Mouse (Mus musculus): ENCODE data around the gene Usp30. TPM values are rescaled to one million over a fixed set of nuclear protein-coding genes. Genes with fewer than 3 reads are reported as not detected.
A peak's percentile ranks its signal among the peaks of the same experiment; 100 is the strongest.

Gene Usp30
- polyA plus RNA-seq, 1 experiment from 2014 or later = 16.4 TPM

DNA sequence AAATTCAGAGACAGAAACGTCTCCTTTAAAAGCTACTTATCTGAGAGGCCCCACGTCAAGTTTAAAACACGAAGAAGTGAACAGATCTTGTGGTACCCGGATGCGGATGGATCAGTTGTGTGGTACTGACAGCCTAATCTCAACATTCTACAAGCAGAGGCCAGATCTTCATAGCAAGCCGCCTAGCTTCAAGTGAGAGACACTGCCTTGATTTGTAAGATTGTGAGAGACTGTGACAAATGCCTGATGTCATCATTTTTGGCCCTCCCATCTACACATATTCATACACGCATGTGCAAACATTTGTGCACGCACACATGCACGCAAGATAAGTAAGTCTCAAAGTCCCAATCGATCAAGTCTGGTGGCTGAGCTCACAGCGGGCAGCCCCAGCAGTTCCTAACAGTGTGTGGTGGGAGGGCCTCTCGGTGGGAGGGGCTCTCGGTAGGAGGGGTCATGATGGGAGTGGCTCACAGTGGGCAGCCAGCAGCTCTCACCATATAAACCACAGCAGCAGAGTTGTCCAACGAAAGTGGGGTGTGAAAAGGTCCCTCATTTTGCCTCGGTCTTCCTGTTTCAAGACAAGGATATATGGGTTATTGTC lies 23.8 kb upstream of the Usp30 start:
- Histone ChIP-seq H3K4me1 (peaks cover 6% of the 10 kb centered on the region; the same call in 1 of the 2 replicates), H3K4me3 (no peak overlapping the region), H3K27ac (no peak overlapping the region), H3K27me3 (peaks cover 6% of the 10 kb centered on the region; the same call in 1 of the 2 replicates), H3K36me3 (no peaks in the 10 kb centered on the region), H3K9me3 (no peaks in the 10 kb centered on the region), H3K4me2 (peak overlapping the region; percentile 2; the same call in 1 of the 2 replicates), H3K9ac (no peak overlapping the region)
- WGBS = 23% methylated on average over 15 of the region's 15 CpGs
- no peak for ATAC-seq (ENCODE audit: insufficient number of reproducible peaks, insufficient read depth, low FRiP score, low TSS enrichment, low read depth)

DNA sequence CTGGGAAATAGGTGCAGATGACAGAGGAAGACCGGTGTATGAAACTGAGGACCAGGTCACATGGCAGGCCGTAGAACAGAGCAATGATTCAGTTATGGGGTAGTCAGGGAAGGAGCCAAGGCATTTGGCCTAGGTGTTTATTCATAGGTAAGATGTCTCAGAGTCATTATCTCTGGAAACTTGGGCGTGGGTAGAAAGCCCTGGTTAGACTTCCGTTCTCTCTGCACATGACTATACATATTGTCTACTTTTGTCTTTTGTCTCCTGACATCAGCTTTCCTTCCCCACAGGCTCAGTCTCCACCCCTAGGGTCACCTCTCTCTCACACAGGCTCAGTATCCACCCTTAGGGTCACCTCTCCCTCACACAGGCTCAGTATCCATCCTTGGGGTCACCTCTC lies 21.5 kb upstream of the Usp30 start:
- 84% methylated on average over 4 of the region's 4 CpGs for WGBS
- Histone ChIP-seq H3K4me3 (no peak overlapping the region), H3K4me2 (no peak overlapping the region), H3K36me3 (no peaks in the 10 kb centered on the region), H3K27me3 (peaks cover 6% of the 10 kb centered on the region; the same call in 1 of the 2 replicates), H3K9ac (no peak overlapping the region), H3K4me1 (no peaks in the 10 kb centered on the region), H3K9me3 (no peaks in the 10 kb centered on the region), H3K27ac (no peak overlapping the region)
- ATAC-seq (ENCODE audit: insufficient number of reproducible peaks, insufficient read depth, low FRiP score, low TSS enrichment, low read depth) = no peak

DNA sequence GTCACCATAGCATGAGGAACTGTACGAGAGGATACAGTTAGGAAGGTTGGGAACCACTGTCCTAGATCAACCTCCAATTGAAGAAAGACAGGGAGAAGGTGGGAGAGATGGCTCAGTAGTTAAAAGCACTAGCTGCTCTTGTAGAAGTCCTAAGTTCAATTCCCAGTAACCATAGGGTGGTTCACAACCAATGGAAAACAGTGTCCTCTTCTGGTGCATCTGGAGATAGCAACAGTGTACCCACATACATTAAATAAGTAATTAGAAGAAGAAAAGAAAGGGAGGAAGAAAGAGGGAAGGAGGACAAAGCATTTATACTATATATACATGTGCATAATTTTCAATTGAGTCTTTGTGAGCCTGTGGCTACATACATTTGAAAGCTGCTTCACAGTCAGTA lies 20.1 kb upstream of the Usp30 start:
- no peaks in the 10 kb centered on the region for H3K4me1 ChIP-seq
- H3K27ac ChIP-seq = no peak overlapping the region
- H3K4me2 ChIP-seq = no peak overlapping the region
- peaks cover 6% of the 10 kb centered on the region; the same call in 1 of the 2 replicates for H3K27me3 ChIP-seq
- no peak for ATAC-seq (ENCODE audit: insufficient number of reproducible peaks, insufficient read depth, low FRiP score, low TSS enrichment, low read depth)
- 72% methylated on average over 1 of the region's 1 CpGs for WGBS
- no peaks in the 10 kb centered on the region for H3K9me3 ChIP-seq
- no peak overlapping the region for H3K4me3 ChIP-seq
- H3K36me3 ChIP-seq = no peaks in the 10 kb centered on the region
- no peak overlapping the region for H3K9ac ChIP-seq

DNA sequence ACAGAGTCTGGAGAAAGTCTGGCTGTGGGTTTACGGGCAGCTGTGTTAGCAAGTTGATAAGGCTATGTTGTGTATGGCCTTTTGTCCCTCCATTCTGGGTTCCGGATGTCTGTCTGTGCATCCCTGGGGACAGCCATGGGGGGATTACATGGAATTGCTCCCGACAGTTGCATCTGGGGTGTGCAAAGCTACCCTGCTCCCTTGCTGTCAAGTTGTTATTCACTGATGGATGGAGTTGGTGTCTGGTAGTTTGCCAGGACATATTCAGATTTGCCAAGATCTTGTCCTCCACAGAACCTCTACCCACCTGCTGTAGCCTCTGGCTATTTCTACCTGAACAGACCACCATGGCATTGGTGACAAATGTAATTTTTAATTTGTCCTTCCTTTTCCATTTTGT lies 19.1 kb upstream of the Usp30 start:
- H3K4me2 ChIP-seq = no peak overlapping the region
- ATAC-seq (ENCODE audit: insufficient number of reproducible peaks, insufficient read depth, low FRiP score, low TSS enrichment, low read depth) = no peak
- no peak overlapping the region for H3K9ac ChIP-seq
- no peaks in the 10 kb centered on the region for H3K36me3 ChIP-seq
- H3K4me1 ChIP-seq = no peaks in the 10 kb centered on the region
- H3K27me3 ChIP-seq = 0 out of 2 replicates have a peak, but pooled peaks cover 3% of the 10 kb centered on the region
- no peak overlapping the region for H3K27ac ChIP-seq
- H3K9me3 ChIP-seq = no peaks in the 10 kb centered on the region
- 68% methylated on average over 3 of the region's 3 CpGs for WGBS
- H3K4me3 ChIP-seq = no peak overlapping the region

DNA sequence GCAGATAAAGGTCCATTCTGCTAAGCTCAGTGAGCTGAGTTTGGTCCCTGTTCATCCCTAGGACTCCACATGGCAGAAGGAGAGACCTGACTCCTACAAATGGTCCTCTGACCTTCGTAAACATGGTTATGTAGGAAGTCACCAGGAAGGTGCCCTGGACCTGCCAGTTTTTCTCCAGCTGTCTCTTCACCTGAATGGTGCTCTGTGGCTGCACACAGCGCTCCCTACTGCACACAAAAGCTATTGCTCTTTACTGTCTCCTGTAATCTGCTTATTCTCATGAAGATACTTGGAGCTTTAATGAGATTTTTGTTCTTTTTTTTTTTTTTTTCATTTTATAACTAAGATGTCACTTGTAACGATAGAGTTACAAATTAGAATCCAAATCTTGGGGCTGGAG lies 18.7 kb upstream of the Usp30 start:
- Histone ChIP-seq H3K4me3 (no peak overlapping the region), H3K4me1 (no peaks in the 10 kb centered on the region), H3K4me2 (no peak overlapping the region), H3K9ac (no peak overlapping the region), H3K36me3 (no peaks in the 10 kb centered on the region), H3K27me3 (no peaks in the 10 kb centered on the region), H3K9me3 (no peaks in the 10 kb centered on the region), H3K27ac (no peak overlapping the region)
- ATAC-seq (ENCODE audit: insufficient number of reproducible peaks, insufficient read depth, low FRiP score, low TSS enrichment, low read depth) = no peak
- WGBS = 43% methylated on average over 3 of the region's 3 CpGs

- no peaks in the 10 kb centered on the region for H3K9me3 ChIP-seq
- no peak overlapping the region for H3K27ac ChIP-seq
- H3K4me2 ChIP-seq = no peak overlapping the region
- H3K36me3 ChIP-seq = no peaks in the 10 kb centered on the region
- no peak for ATAC-seq (ENCODE audit: insufficient number of reproducible peaks, insufficient read depth, low FRiP score, low TSS enrichment, low read depth)
- H3K27me3 ChIP-seq = no peaks in the 10 kb centered on the region
- 80% methylated on average over 5 of the region's 5 CpGs for WGBS
- H3K9ac ChIP-seq = no peak overlapping the region
- H3K4me3 ChIP-seq = no peak overlapping the region
- H3K4me1 ChIP-seq = peaks cover 2% of the 10 kb centered on the region
These were observed 18.1 kb upstream of the Usp30 start for GRCm38 (mm10) chr5:114047182-114047581.

DNA sequence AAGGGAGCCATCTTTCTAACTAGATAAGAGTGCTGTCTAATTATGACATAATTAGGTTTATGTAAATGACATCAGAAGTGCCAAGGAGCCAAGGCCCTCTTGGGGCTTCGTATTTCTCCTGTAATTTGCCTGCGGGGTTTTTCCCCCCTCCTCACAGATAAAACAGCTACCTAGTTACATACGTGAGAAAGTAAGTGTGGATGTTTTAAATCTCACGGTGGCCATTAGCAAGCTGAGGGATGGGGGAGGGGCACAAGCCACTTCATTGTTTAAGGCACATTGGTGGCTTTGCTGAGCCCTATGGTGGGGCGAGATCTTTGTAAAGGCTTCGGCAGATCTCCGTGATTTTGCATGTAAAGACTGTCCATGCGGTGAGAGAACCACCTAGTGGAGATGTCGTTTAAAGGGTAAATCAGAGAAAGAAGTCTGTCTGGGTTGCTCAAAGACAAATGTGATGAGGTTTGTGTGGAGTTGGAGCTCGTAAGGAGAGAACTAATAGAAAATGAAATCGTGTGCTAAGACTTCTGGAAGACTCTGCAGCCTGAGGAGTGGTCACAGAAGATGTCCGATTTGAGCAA lies 16.4 kb upstream of the Usp30 start:
- H3K9me3 ChIP-seq = no peaks in the 10 kb centered on the region
- no peak for ATAC-seq (ENCODE audit: insufficient number of reproducible peaks, insufficient read depth, low FRiP score, low TSS enrichment, low read depth)
- H3K4me2 ChIP-seq = no peak overlapping the region
- H3K9ac ChIP-seq = no peak overlapping the region
- no peaks in the 10 kb centered on the region for H3K27me3 ChIP-seq
- H3K4me3 ChIP-seq = no peak overlapping the region
- H3K27ac ChIP-seq = no peak overlapping the region
- WGBS = 56% methylated on average over 12 of the region's 12 CpGs
- peaks cover 5% of the 10 kb centered on the region for H3K4me1 ChIP-seq
- no peaks in the 10 kb centered on the region for H3K36me3 ChIP-seq

DNA sequence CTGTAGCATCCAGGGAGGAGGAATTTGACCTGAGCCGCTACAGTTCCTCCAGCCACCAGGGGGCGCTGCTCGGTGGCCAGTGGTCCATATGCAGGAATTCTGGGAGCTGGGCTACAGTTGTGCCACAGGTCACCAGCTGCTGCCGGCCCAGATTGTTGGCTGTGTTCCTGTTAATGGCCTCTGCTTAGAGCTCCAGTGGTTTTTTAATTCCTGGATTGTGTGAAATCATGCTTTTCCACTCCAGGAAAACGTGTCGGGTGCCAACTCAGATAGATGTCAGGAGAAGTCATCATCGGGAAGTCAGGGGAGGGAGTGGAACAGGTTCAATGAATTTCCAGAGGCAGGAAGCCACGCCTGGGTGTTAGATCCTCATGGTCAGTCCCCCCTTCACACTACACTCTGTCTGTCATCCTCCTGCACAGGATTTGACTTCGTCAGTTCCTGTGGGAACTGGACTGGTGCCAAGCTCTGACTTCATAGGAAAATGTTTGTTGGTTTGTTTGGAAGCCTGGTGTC lies 13.0 kb upstream of the Usp30 start:
- Histone ChIP-seq H3K9ac (no peak overlapping the region), H3K4me1 (peaks cover 5% of the 10 kb centered on the region), H3K4me3 (peak overlapping the region; percentile 17; the same call in 1 of the 2 replicates), H3K9me3 (no peaks in the 10 kb centered on the region), H3K27me3 (no peaks in the 10 kb centered on the region), H3K4me2 (peak overlapping the region; percentile 44), H3K36me3 (no peaks in the 10 kb centered on the region), H3K27ac (no peak overlapping the region)
- no peak for ATAC-seq (ENCODE audit: insufficient number of reproducible peaks, insufficient read depth, low FRiP score, low TSS enrichment, low read depth)
- WGBS = 31% methylated on average over 9 of the region's 9 CpGs

DNA sequence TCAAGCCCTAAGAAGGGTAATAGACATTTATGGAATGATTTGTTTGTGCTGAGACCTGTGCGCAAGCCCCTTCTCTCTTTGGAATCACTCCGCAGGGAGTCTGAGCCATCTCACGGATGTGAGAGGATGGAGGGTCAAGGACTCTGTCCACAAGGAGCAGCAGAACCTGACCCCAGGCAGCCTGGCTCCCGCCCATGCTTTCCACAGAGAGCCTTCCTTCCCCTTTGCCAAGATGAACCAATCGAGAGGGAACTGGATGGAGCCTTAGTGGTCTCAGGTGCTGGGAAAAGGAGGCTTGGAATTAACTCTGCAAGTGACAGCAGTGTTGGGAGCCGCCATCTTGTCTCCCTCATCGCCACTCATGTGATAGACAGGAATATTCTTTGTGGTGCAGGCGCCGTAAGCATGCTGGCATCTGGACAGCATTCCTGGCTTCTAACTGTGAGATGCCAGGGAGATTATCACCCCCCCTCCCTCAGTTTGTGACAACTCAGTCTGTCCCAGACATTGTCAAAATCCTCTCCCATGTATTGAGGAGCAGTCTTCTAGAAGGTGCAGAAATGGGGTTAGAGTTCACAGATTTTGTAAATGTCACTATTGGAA lies 8.0 kb upstream of the Usp30 start:
- WGBS = 75% methylated on average over 9 of the region's 9 CpGs
- Histone ChIP-seq H3K4me2 (no peak overlapping the region), H3K9ac (no peak overlapping the region), H3K4me1 (peaks cover 2% of the 10 kb centered on the region), H3K36me3 (no peaks in the 10 kb centered on the region), H3K9me3 (0 out of 2 replicates have a peak, but pooled peaks cover 5% of the 10 kb centered on the region), H3K27ac (no peak overlapping the region), H3K27me3 (no peaks in the 10 kb centered on the region), H3K4me3 (no peak overlapping the region)
- no peak for ATAC-seq (ENCODE audit: insufficient number of reproducible peaks, insufficient read depth, low FRiP score, low TSS enrichment, low read depth)

- no peaks in the 10 kb centered on the region for H3K27me3 ChIP-seq
- H3K27ac ChIP-seq = no peak overlapping the region
- 0 out of 2 replicates have a peak, but pooled peaks cover 5% of the 10 kb centered on the region for H3K9me3 ChIP-seq
- H3K4me3 ChIP-seq = no peak overlapping the region
- no peaks in the 10 kb centered on the region for H3K36me3 ChIP-seq
- ATAC-seq (ENCODE audit: insufficient number of reproducible peaks, insufficient read depth, low FRiP score, low TSS enrichment, low read depth) = no peak
- no peak overlapping the region for H3K9ac ChIP-seq
- no peak overlapping the region for H3K4me2 ChIP-seq
- no peaks in the 10 kb centered on the region for H3K4me1 ChIP-seq
- 44% methylated on average over 7 of the region's 7 CpGs for WGBS
These were observed 3.6 kb upstream of the Usp30 start for GRCm38 (mm10) chr5:114061675-114062074.

DNA sequence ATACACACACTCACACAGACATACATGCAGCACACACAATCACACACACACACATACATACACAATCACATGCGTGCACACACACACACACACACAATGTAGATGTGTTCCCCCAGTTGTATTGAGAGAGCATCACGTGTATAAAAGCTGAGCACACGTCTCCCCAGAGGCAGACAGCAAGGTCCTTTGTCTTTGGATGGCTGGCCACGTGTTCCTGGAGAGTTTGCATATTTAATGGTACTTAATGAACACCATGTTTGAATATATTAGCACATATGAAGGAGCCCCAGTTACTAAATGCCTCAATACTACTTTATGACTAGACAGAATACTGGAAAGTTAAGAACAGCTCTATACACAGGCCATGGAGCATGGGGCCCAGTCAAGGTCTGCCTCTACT lies 1.3 kb upstream of the Usp30 start:
- no peak overlapping the region for H3K4me3 ChIP-seq
- H3K4me1 ChIP-seq = no peaks in the 10 kb centered on the region
- WGBS = 67% methylated on average over 4 of the region's 4 CpGs
- no peaks in the 10 kb centered on the region for H3K9me3 ChIP-seq
- no peak overlapping the region for H3K9ac ChIP-seq
- no peak overlapping the region for H3K27ac ChIP-seq
- no peak overlapping the region for H3K4me2 ChIP-seq
- no peaks in the 10 kb centered on the region for H3K36me3 ChIP-seq
- ATAC-seq (ENCODE audit: insufficient number of reproducible peaks, insufficient read depth, low FRiP score, low TSS enrichment, low read depth) = no peak
- H3K27me3 ChIP-seq = no peaks in the 10 kb centered on the region

DNA sequence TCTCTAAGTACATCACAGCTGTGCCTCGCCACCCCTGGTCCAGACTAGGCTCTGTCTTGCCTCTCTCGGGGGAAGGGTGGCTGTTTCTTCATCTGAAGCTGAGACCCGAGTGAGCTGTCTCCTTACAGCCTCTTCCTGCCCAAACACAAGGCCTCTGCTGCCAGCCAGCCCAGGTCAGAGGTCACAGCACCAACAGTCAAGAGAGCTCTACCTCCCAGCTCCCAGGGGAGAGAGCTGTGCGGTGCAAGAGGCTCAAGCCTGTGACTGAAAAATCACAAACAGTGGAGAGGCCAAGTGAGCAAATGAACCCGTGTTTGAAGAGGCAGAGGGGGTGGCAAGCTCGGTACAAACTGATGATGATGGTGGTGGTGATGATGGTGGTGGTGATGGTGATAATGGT lies 1.3 kb downstream of the Usp30 start:
- H3K9me3 ChIP-seq = peaks cover 4% of the 10 kb centered on the region; the same call in 1 of the 2 replicates
- H3K4me2 ChIP-seq = no peak overlapping the region
- H3K9ac ChIP-seq = no peak overlapping the region
- 26% methylated on average over 6 of the region's 6 CpGs for WGBS
- no peak overlapping the region for H3K27ac ChIP-seq
- no peaks in the 10 kb centered on the region for H3K36me3 ChIP-seq
- H3K4me1 ChIP-seq = no peaks in the 10 kb centered on the region
- H3K4me3 ChIP-seq = no peak overlapping the region
- ATAC-seq (ENCODE audit: insufficient number of reproducible peaks, insufficient read depth, low FRiP score, low TSS enrichment, low read depth) = 0 out of 2 replicates have a peak, but pooled peaks have one; percentile 17
- no peaks in the 10 kb centered on the region for H3K27me3 ChIP-seq

All from embryonic facial prominence, embryonic 13.5 days (tissue).